Mouse (Mus musculus) intestine, embryonic 16.5 days (tissue): Measurements from ENCODE around the gene Klk13. TPM values are rescaled to one million over a fixed set of nuclear protein-coding genes. Genes with fewer than 3 reads are reported as not detected.

ENCODE experiments used
- polyA plus RNA-seq: library from polyadenylated mRNA; unstranded; fragments of >200 nt; fragmentation: Nextera tagmentation; extraction: Ambion mirVana; gene quantifications from 2 replicates; pipeline ENCODE4 v1.2.1, GENCODE M21; 2015

Gene Klk13
- polyA plus RNA-seq, 1 experiment from 2014 or later = 0.33 TPM

Other genes starting within 250 kb of the Klk13 start
- gene Vsig10l, start 249.4 kb upstream of the Klk13 start, polyA plus RNA-seq = 2.7 and 2.8 TPM in 2 replicates
- 0.33 and 0.38 TPM in 2 replicates for gene Iglon5, start 222.5 kb upstream of the Klk13 start, polyA plus RNA-seq
- gene 4931406B18Rik, start 206.6 kb upstream of the Klk13 start, polyA plus RNA-seq = not detected in 2 replicates
- gene Cd33, start 168.1 kb upstream of the Klk13 start, polyA plus RNA-seq = 2.3 TPM in 2 replicates
- 2.2 and 2.4 TPM in 2 replicates for gene Zfp658, start 150.3 kb upstream of the Klk13 start, polyA plus RNA-seq
- gene Zfp719, start 133.0 kb upstream of the Klk13 start, polyA plus RNA-seq = 7.5 and 8.3 TPM in 2 replicates
- not detected in 2 replicates for gene Zfp819, start 105.4 kb upstream of the Klk13 start, polyA plus RNA-seq
- 9.9 and 10.1 TPM in 2 replicates for gene Ceacam18, start 77.9 kb upstream of the Klk13 start, polyA plus RNA-seq
- 1.6 TPM in 2 replicates for gene Siglece, start 52.4 kb upstream of the Klk13 start, polyA plus RNA-seq
- 11.2 and 11.7 TPM in 2 replicates for gene Ctu1, start 40.6 kb upstream of the Klk13 start, polyA plus RNA-seq
- 0.11 and 0.33 TPM in 2 replicates for gene Klk14, start 22.1 kb upstream of the Klk13 start, polyA plus RNA-seq
- not detected in 2 replicates for gene Klk12, start 56.3 kb downstream of the Klk13 start, polyA plus RNA-seq
- gene Klk11, start 62.0 kb downstream of the Klk13 start, polyA plus RNA-seq = 0.75 and 1.7 TPM in 2 replicates
- 2.5 and 6.3 TPM in 2 replicates for gene Klk10, start 68.5 kb downstream of the Klk13 start, polyA plus RNA-seq
- 0.15 TPM in 1 of 2 replicates, not detected in the other for gene Klk9, start 79.3 kb downstream of the Klk13 start, polyA plus RNA-seq
- 9.4 and 12.9 TPM in 2 replicates for gene Klk8, start 85.0 kb downstream of the Klk13 start, polyA plus RNA-seq
- not detected in 2 replicates for gene Klk7, start 98.7 kb downstream of the Klk13 start, polyA plus RNA-seq
- gene Klk6, start 111.9 kb downstream of the Klk13 start, polyA plus RNA-seq = 0.10 TPM in 1 of 2 replicates, not detected in the other
- not detected in 2 replicates for gene Klk5, start 129.4 kb downstream of the Klk13 start, polyA plus RNA-seq
- not detected in 2 replicates for gene Klk4, start 168.6 kb downstream of the Klk13 start, polyA plus RNA-seq
- gene Klk15, start 221.2 kb downstream of the Klk13 start, polyA plus RNA-seq = 0.17 TPM in 1 of 2 replicates, not detected in the other
- gene Klk1b8, start 238.1 kb downstream of the Klk13 start, polyA plus RNA-seq = 0.97 and 1.2 TPM in 2 replicates